Mouse (Mus musculus) liver, embryonic 11.5 days (tissue): Measurements from ENCODE around the gene Celf2. TPM values are rescaled to one million over a fixed set of nuclear protein-coding genes. Genes with fewer than 3 reads are reported as not detected.
"Not testable (repeated sequence)": the region's sequence is repeated elsewhere in the genome, so short reads cannot be mapped to it uniquely, and the experiment has no call there.

Source experiments
- ATAC-seq: fragments of 200-750 bp; cut with Nextera tagmentation; replicated peaks from 2 replicates; pipeline ENCODE4 v1.8.0; 2017; ENCODE audit warnings: moderate number of reproducible peaks, mild to moderate bottlenecking, moderate TSS enrichment, moderate library complexity; ENCODE audit not compliant: low FRiP score
- DNase-seq: peaks from one replicate; pipeline ENCODE4 v3.0.0-alpha.2; 2017; ENCODE audit warnings: low spot score
- H3K27ac ChIP-seq: fragments of 300-500 bp; sonication (generic); 2 replicates; pipeline ENCODE4 v1.5.1; 2014; ENCODE audit warnings: mild to moderate bottlenecking, low read depth, low read length, control low read depth
- H3K27me3 ChIP-seq: fragments of 300-500 bp; sonication (generic); replicated peaks from 2 replicates; pipeline ENCODE4 v1.6.1; 2014; ENCODE audit warnings: low read length, mixed read lengths; ENCODE audit not compliant: control insufficient read depth, insufficient read depth
- H3K36me3 ChIP-seq: fragments of 300-500 bp; sonication (generic); 2 replicates; pipeline ENCODE4 v1.6.1; 2014; ENCODE audit warnings: mild to moderate bottlenecking, low read length, moderate library complexity, mixed read lengths; ENCODE audit not compliant: control insufficient read depth, insufficient read depth
- H3K4me1 ChIP-seq: fragments of 300-500 bp; sonication (generic); replicated peaks from 2 replicates; pipeline ENCODE4 v1.6.1; 2014; ENCODE audit warnings: low read length, mixed read lengths; ENCODE audit not compliant: control insufficient read depth, insufficient read depth
- H3K4me2 ChIP-seq: fragments of 300-500 bp; sonication (generic); 2 replicates; pipeline ENCODE4 v1.6.1; 2014; ENCODE audit warnings: mild to moderate bottlenecking, control low read depth, moderate library complexity
- H3K4me3 ChIP-seq: fragments of 300-500 bp; sonication (generic); 2 replicates; pipeline ENCODE4 v1.5.1; 2014; ENCODE audit warnings: low read depth, low read length, control low read depth
- H3K9ac ChIP-seq: fragments of 300-500 bp; sonication (generic); 2 replicates; pipeline ENCODE4 v1.6.1; 2014; ENCODE audit warnings: low read depth, low read length, control low read depth
- H3K9me3 ChIP-seq: fragments of 300-500 bp; sonication (generic); 2 replicates; pipeline ENCODE4 v1.6.1; 2016; ENCODE audit warnings: low read length, inconsistent platforms, mixed read lengths; ENCODE audit not compliant: control insufficient read depth
- WGBS: fragments of 180-500 bp; shearing (Covaris S2); extraction: QIAGEN DNeasy Blood & Tissue Kit; methylation state at CpG from one replicate; pipeline ENCODE4 v1.1.7; 2014; 5-methylcytosine and 5-hydroxymethylcytosine counted together
- polyA plus RNA-seq: library from polyadenylated mRNA; unstranded; fragments of >200 nt; fragmentation: Nextera tagmentation; extraction: Ambion mirVana; gene quantifications from 2 replicates; pipeline ENCODE4 v1.2.1, GENCODE M21; 2014

The Celf2 gene
- polyA plus RNA-seq, 1 experiment from 2014 or later = 21.1 TPM

- Histone ChIP-seq H3K36me3 (no peaks in the 10 kb centered on the region), H3K27ac (no peak overlapping the region), H3K9ac (no peak overlapping the region), H3K27me3 (no peaks in the 10 kb centered on the region), H3K4me1 (no peaks in the 10 kb centered on the region), H3K9me3 (no peaks in the 10 kb centered on the region), H3K4me3 (no peak overlapping the region), H3K4me2 (no peak overlapping the region)
- ATAC-seq = no peak
- DNase-seq = no peak
Observed at GRCm38 (mm10) chr2:6582711-6583110, 926.7 kb downstream of the Celf2 start.

GRCm38 (mm10) chr2:6580066-6580465 lies 929.3 kb downstream of the Celf2 start:
- no peak overlapping the region for H3K27ac ChIP-seq
- no peak overlapping the region for H3K4me2 ChIP-seq
- no peak overlapping the region for H3K9ac ChIP-seq
- no peak overlapping the region for H3K4me3 ChIP-seq
- no peaks in the 10 kb centered on the region for H3K4me1 ChIP-seq
- no peak for DNase-seq
- H3K36me3 ChIP-seq = no peaks in the 10 kb centered on the region
- ATAC-seq = no peak
- no peaks in the 10 kb centered on the region for H3K9me3 ChIP-seq
- H3K27me3 ChIP-seq = no peaks in the 10 kb centered on the region
- 74% methylated on average over 5 of the region's 5 CpGs for WGBS

GRCm38 (mm10) chr2:6575316-6575715 lies 934.0 kb downstream of the Celf2 start:
- ATAC-seq, H3K9ac ChIP-seq: not testable (repeated sequence)

GRCm38 (mm10) chr2:6573640-6574039 lies 935.7 kb downstream of the Celf2 start:
- Histone ChIP-seq H3K9ac (no peak overlapping the region), H3K9me3 (no peaks in the 10 kb centered on the region), H3K27ac (no peak overlapping the region), H3K36me3 (no peaks in the 10 kb centered on the region), H3K4me3 (no peak overlapping the region), H3K4me2 (no peak overlapping the region), H3K27me3 (no peaks in the 10 kb centered on the region), H3K4me1 (no peaks in the 10 kb centered on the region)
- no peak for ATAC-seq
- 80% methylated on average over 2 of the region's 2 CpGs for WGBS
- no peak for DNase-seq

More at GRCm38 (mm10) chr2:6575316-6575715, 934.0 kb downstream of the Celf2 start:
- not testable (repeated sequence) for H3K4me3 ChIP-seq, H3K27me3 ChIP-seq, H3K4me1 ChIP-seq, H3K36me3 ChIP-seq, H3K4me2 ChIP-seq, H3K9me3 ChIP-seq, H3K27ac ChIP-seq, DNase-seq
- WGBS = 91% methylated on average over 3 of the region's 3 CpGs

- H3K36me3 ChIP-seq = no peaks in the 10 kb centered on the region
- DNase-seq (no peak), ATAC-seq (no peak)
- H3K9ac ChIP-seq = no peak overlapping the region
- no peak overlapping the region for H3K4me2 ChIP-seq
- H3K9me3 ChIP-seq = no peaks in the 10 kb centered on the region
- 84% methylated on average over 5 of the region's 5 CpGs for WGBS
- H3K4me3 ChIP-seq = no peak overlapping the region
- H3K4me1 ChIP-seq = no peaks in the 10 kb centered on the region
- no peak overlapping the region for H3K27ac ChIP-seq
- H3K27me3 ChIP-seq = no peaks in the 10 kb centered on the region
Observed at GRCm38 (mm10) chr2:6572976-6573375, 936.4 kb downstream of the Celf2 start.

- Histone ChIP-seq H3K9me3 (no peaks in the 10 kb centered on the region), H3K4me1 (no peaks in the 10 kb centered on the region), H3K36me3 (no peaks in the 10 kb centered on the region), H3K4me2 (no peak overlapping the region), H3K9ac (no peak overlapping the region), H3K27ac (no peak overlapping the region), H3K27me3 (no peaks in the 10 kb centered on the region), H3K4me3 (no peak overlapping the region)
- DNase-seq (no peak), ATAC-seq (no peak)
- 76% methylated on average over 1 of the region's 1 CpGs for WGBS
Observed at GRCm38 (mm10) chr2:6569040-6569542, 940.3 kb downstream of the Celf2 start.

GRCm38 (mm10) chr2:6565175-6565574 lies 944.2 kb downstream of the Celf2 start:
- Histone ChIP-seq H3K36me3 (no peaks in the 10 kb centered on the region), H3K27me3 (no peaks in the 10 kb centered on the region), H3K4me1 (no peaks in the 10 kb centered on the region), H3K4me3 (no peak overlapping the region), H3K27ac (no peak overlapping the region), H3K4me2 (no peak overlapping the region), H3K9ac (no peak overlapping the region), H3K9me3 (no peaks in the 10 kb centered on the region)
- WGBS = 92% methylated on average over 3 of the region's 3 CpGs
- DNase-seq (no peak), ATAC-seq (no peak)

GRCm38 (mm10) chr2:6561337-6561736 lies 948.0 kb downstream of the Celf2 start:
- H3K4me2 ChIP-seq = no peak overlapping the region
- no peak for ATAC-seq
- WGBS = 87% methylated on average over 3 of the region's 3 CpGs

GRCm38 (mm10) chr2:6560802-6561201 lies 948.6 kb downstream of the Celf2 start:
- Histone ChIP-seq H3K27me3 (no peaks in the 10 kb centered on the region), H3K36me3 (no peaks in the 10 kb centered on the region), H3K9ac (no peak overlapping the region), H3K9me3 (no peaks in the 10 kb centered on the region), H3K27ac (no peak overlapping the region), H3K4me1 (no peaks in the 10 kb centered on the region), H3K4me2 (no peak overlapping the region), H3K4me3 (no peak overlapping the region)
- ATAC-seq (no peak), DNase-seq (no peak)
- 90% methylated on average over 3 of the region's 3 CpGs for WGBS

More at GRCm38 (mm10) chr2:6561337-6561736, 948.0 kb downstream of the Celf2 start:
- Histone ChIP-seq H3K36me3 (no peaks in the 10 kb centered on the region), H3K27ac (no peak overlapping the region), H3K9me3 (no peaks in the 10 kb centered on the region), H3K4me1 (no peaks in the 10 kb centered on the region), H3K9ac (no peak overlapping the region), H3K4me3 (no peak overlapping the region), H3K27me3 (no peaks in the 10 kb centered on the region)
- no peak for DNase-seq
